Mouse (Mus musculus) layer of hippocampus, postnatal 14 days (tissue): ENCODE measurements at regions not wholly inside any gene's neighbourhood (a gene's known extent, or its start where the extent isn't known, plus 50 kb on each side); places are given as distances from the start of the nearest gene placed in this dataset.
A peak's percentile ranks its signal among the peaks of the same experiment; 100 is the strongest.

Experiments used
- DNase-seq, 2 experiments: peaks; one replicate each; pipeline ENCODE4 v3.0.0; 2021 to 2022; ENCODE audit warnings: low spot score in 2 of 2, mixed read lengths in 1 of 2

- peak in 1 of 2 experiments; percentile 72 for DNase-seq
These were observed 83.8 kb downstream of the Gadd45g start for GRCm38 (mm10) chr13:51930301-51930747.

- no peak for DNase-seq
These were observed 84.5 kb downstream of the Gadd45g start for GRCm38 (mm10) chr13:51930931-51931330.

- no peak for DNase-seq
These were observed 89.3 kb downstream of the Gadd45g start for GRCm38 (mm10) chr13:51935827-51936226.

- no peak for DNase-seq
These were observed 90.0 kb downstream of the Gadd45g start for GRCm38 (mm10) chr13:51936441-51936840.

GRCm38 (mm10) chr13:51937898-51938297, 91.4 kb downstream of the Gadd45g start:
- no peak for DNase-seq

GRCm38 (mm10) chr13:51939262-51939661, 92.8 kb downstream of the Gadd45g start:
- no peak for DNase-seq

GRCm38 (mm10) chr13:51939715-51940114, 93.2 kb downstream of the Gadd45g start:
- DNase-seq: no peak

GRCm38 (mm10) chr13:51946171-51946570, 99.7 kb downstream of the Gadd45g start:
- no peak for DNase-seq

- no peak for DNase-seq
These were observed 102.4 kb downstream of the Gadd45g start for GRCm38 (mm10) chr13:51948896-51949295.

- no peak for DNase-seq
These were observed 105.1 kb downstream of the Gadd45g start for GRCm38 (mm10) chr13:51951506-51952038.

- DNase-seq: no peak
These were observed 106.6 kb downstream of the Gadd45g start for GRCm38 (mm10) chr13:51953084-51953483.

- DNase-seq: no peak
These were observed 107.1 kb downstream of the Gadd45g start for GRCm38 (mm10) chr13:51953569-51953968.

GRCm38 (mm10) chr13:51957101-51957500, 110.6 kb downstream of the Gadd45g start:
- peak; percentile 14 to 61 for DNase-seq

- no peak for DNase-seq
These were observed 113.1 kb downstream of the Gadd45g start for GRCm38 (mm10) chr13:51959591-51959990.

GRCm38 (mm10) chr13:51960262-51960661, 113.8 kb downstream of the Gadd45g start:
- DNase-seq: peak; percentile 12 to 33

- DNase-seq: no peak
These were observed 115.7 kb downstream of the Gadd45g start for GRCm38 (mm10) chr13:51962191-51962611.

- DNase-seq: no peak
These were observed 116.2 kb downstream of the Gadd45g start for GRCm38 (mm10) chr13:51962676-51963075.

- DNase-seq: no peak
These were observed 117.5 kb downstream of the Gadd45g start for GRCm38 (mm10) chr13:51963966-51964365.

GRCm38 (mm10) chr13:51964416-51964815, 117.9 kb downstream of the Gadd45g start:
- no peak for DNase-seq

GRCm38 (mm10) chr13:51964921-51965320, 118.4 kb downstream of the Gadd45g start:
- no peak for DNase-seq

GRCm38 (mm10) chr13:51968103-51968502, 121.6 kb downstream of the Gadd45g start:
- DNase-seq: no peak

- DNase-seq: no peak
These were observed 122.3 kb downstream of the Gadd45g start for GRCm38 (mm10) chr13:51968796-51969195.

GRCm38 (mm10) chr13:51970051-51970450, 123.6 kb downstream of the Gadd45g start:
- no peak for DNase-seq
